Mouse (Mus musculus) E14TG2a.4 (cell line): ENCODE data around the gene Ccdc137.
A peak's percentile ranks its signal among the peaks of the same experiment; 100 is the strongest.

ENCODE experiments used
- H3K27me3 ChIP-seq: 2 replicates; pipeline ENCODE4 v1.6.1; 2014; ENCODE audit warnings: low read length, control low read depth; ENCODE audit not compliant: insufficient read depth
- H3K36me3 ChIP-seq: 2 replicates; pipeline ENCODE4 v1.6.1; 2014; ENCODE audit warnings: low read length, control low read depth; ENCODE audit not compliant: insufficient read depth
- H3K4me1 ChIP-seq: replicated peaks from 2 replicates; pipeline ENCODE4 v1.6.1; 2014; ENCODE audit warnings: low read depth, low read length, control low read depth
- H3K4me3 ChIP-seq: replicated peaks from 2 replicates; pipeline ENCODE4 v1.5.1; 2014; ENCODE audit warnings: mild to moderate bottlenecking, low read length
- H3K9me3 ChIP-seq: 2 replicates; pipeline ENCODE4 v1.6.1; 2014; ENCODE audit warnings: low read length, control low read depth
- CTCF ChIP-seq: conservative IDR thresholded peaks from 2 replicates; pipeline ENCODE4 v1.5.1; 2014; ENCODE audit warnings: low read length
- NANOG ChIP-seq: IDR thresholded peaks from 2 replicates; pipeline ENCODE4 v1.6.1; 2014; ENCODE audit warnings: borderline replicate concordance, low read length, mixed read lengths
- POU5F1 ChIP-seq: IDR thresholded peaks from 2 replicates; pipeline ENCODE4 v1.6.1; 2014; ENCODE audit warnings: low read length, borderline replicate concordance

Gene Ccdc137

GRCm38 (mm10) chr11:120498891-120499290, 41.0 kb downstream of the Ccdc137 start:
- peaks cover 58% of the 10 kb centered on the region for H3K36me3 ChIP-seq
- H3K9me3 ChIP-seq: no peaks in the 10 kb centered on the region
- TF ChIP-seq POU5F1 (no peak), NANOG (no peak), CTCF (no peak)
- H3K4me1 ChIP-seq: peaks cover 26% of the 10 kb centered on the region
- H3K4me3 ChIP-seq: no peak overlapping the region
- H3K27me3 ChIP-seq: no peaks in the 10 kb centered on the region

- H3K4me3 ChIP-seq: no peak overlapping the region
- no peaks in the 10 kb centered on the region for H3K9me3 ChIP-seq
- H3K27me3 ChIP-seq: no peaks in the 10 kb centered on the region
- peaks cover 48% of the 10 kb centered on the region for H3K36me3 ChIP-seq
- H3K4me1 ChIP-seq: peaks cover 26% of the 10 kb centered on the region
- no peak for TF ChIP-seq CTCF
- TF ChIP-seq NANOG: no peak
- TF ChIP-seq POU5F1: no peak
Observed at GRCm38 (mm10) chr11:120499894-120500293, 42.0 kb downstream of the Ccdc137 start.

GRCm38 (mm10) chr11:120500357-120500756, 42.4 kb downstream of the Ccdc137 start:
- no peaks in the 10 kb centered on the region for H3K27me3 ChIP-seq
- no peak overlapping the region for H3K4me3 ChIP-seq
- TF ChIP-seq CTCF (no peak), POU5F1 (no peak), NANOG (no peak)
- peaks cover 26% of the 10 kb centered on the region for H3K4me1 ChIP-seq
- no peaks in the 10 kb centered on the region for H3K9me3 ChIP-seq
- peaks cover 44% of the 10 kb centered on the region for H3K36me3 ChIP-seq

DNA sequence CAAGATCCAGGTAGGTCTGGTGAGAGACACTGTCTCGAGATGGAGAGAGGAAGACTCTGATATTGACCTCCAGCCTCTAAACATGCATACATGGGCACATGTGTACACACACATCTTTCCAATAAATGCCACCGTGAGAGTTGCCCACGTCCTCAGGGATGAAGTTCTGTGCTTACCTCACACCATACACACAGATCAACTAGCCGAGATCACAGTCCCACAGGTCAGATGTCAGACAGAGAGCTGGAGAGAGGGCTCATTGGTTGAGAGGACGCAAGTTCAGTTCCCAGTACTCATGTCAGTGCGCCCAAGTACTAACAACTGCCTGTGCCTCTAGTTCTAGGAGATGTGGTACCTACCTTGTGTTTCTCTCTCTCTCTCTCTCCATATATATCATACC, 43.1 kb downstream of the Ccdc137 start:
- peaks cover 37% of the 10 kb centered on the region for H3K36me3 ChIP-seq

DNA sequence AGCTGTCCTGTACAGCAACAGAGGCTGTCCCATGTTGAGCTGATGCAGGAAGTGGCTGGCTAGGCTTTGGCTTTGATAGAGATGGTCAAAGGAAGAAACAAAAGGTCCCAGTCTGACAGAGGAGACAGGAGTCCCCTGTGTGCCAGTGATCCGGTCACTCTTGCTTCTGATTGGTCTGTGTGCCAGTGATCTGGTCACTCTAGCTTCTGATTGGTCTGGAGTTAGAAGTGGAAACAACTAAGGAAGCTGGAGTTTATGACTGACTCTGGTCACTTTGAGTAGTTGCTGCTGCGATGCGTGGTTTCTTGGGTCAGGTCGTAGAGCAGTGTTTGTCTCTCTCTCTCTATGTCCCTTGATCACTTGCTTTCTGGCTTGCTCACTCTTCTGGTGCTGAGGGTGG, 43.8 kb downstream of the Ccdc137 start:
- Histone ChIP-seq H3K4me1 (peaks cover 24% of the 10 kb centered on the region), H3K27me3 (no peaks in the 10 kb centered on the region), H3K4me3 (no peak overlapping the region), H3K36me3 (peaks cover 30% of the 10 kb centered on the region), H3K9me3 (no peaks in the 10 kb centered on the region)
- TF ChIP-seq CTCF (no peak), NANOG (no peak), POU5F1 (no peak)

More for the DNA sequence above, 43.1 kb downstream of the Ccdc137 start:
- TF ChIP-seq NANOG (no peak), POU5F1 (no peak), CTCF (no peak)
- no peak overlapping the region for H3K4me3 ChIP-seq
- H3K9me3 ChIP-seq: no peaks in the 10 kb centered on the region
- H3K27me3 ChIP-seq: no peaks in the 10 kb centered on the region
- H3K4me1 ChIP-seq: peaks cover 26% of the 10 kb centered on the region

DNA sequence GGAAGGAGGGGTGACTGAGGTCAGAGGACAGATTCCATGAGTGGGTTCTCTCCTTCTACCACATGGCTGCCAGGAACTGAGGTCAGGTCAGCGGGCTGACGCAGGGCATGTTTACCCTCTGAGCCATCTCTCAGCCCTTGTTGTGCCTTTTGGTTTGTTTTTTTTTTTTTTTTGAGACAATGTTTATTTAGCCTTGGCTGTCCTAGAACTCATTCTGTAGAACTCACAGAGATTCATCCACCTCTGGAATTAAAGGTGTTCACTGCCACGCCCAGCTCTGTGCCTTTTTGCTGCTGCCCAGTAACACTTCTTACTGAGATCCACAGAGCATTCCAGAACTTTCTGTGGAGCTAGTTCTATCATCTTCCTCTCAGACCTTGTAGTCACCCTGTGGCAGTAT, 47.7 kb downstream of the Ccdc137 start:
- no peak for TF ChIP-seq POU5F1
- H3K27me3 ChIP-seq: peaks cover 15% of the 10 kb centered on the region
- peaks cover 15% of the 10 kb centered on the region for H3K4me1 ChIP-seq
- no peak overlapping the region for H3K4me3 ChIP-seq
- H3K9me3 ChIP-seq: no peaks in the 10 kb centered on the region
- H3K36me3 ChIP-seq: no peaks in the 10 kb centered on the region

DNA sequence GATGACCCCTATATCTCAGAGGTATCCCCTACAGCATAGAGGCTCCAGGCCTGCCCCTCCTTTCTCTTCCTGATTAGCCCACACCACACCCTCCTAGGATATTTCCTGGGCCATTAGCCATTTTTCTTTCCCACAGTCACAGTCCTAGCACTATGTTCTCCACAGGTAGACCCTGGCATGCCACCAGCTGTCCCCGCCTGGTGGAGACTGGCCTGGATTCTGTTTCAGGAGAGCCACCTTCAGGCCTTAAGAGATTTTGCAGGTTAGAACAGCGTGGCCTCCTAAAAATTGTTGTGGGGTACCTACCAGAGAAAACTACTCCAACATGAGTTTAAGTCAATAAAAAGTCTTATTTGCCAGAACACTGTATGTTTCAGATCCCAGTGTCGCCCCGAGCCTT, 49.0 kb downstream of the Ccdc137 start:
- no peaks in the 10 kb centered on the region for H3K9me3 ChIP-seq
- TF ChIP-seq CTCF (peak; percentile 17; the same call in 1 of the 2 replicates), NANOG (no peak)
- no peak overlapping the region for H3K4me3 ChIP-seq
- H3K36me3 ChIP-seq: no peaks in the 10 kb centered on the region
- peaks cover 20% of the 10 kb centered on the region for H3K4me1 ChIP-seq
- H3K27me3 ChIP-seq: peaks cover 20% of the 10 kb centered on the region

GRCm38 (mm10) chr11:120507611-120508289, 49.8 kb downstream of the Ccdc137 start:
- Histone ChIP-seq H3K9me3 (no peaks in the 10 kb centered on the region), H3K4me1 (peaks cover 21% of the 10 kb centered on the region), H3K27me3 (peaks cover 21% of the 10 kb centered on the region), H3K36me3 (no peaks in the 10 kb centered on the region), H3K4me3 (no peak overlapping the region)
- TF ChIP-seq NANOG: no peak
- no peak for TF ChIP-seq POU5F1
- no peak for TF ChIP-seq CTCF

GRCm38 (mm10) chr11:120508290-120508870, 50.5 kb downstream of the Ccdc137 start:
- Histone ChIP-seq H3K9me3 (no peaks in the 10 kb centered on the region), H3K4me1 (peaks cover 27% of the 10 kb centered on the region), H3K27me3 (peaks cover 21% of the 10 kb centered on the region), H3K4me3 (no peak overlapping the region), H3K36me3 (no peaks in the 10 kb centered on the region)
- TF ChIP-seq POU5F1 (no peak), NANOG (no peak), CTCF (no peak)
